Mouse (Mus musculus) hindbrain, embryonic 15.5 days (tissue): Measurements from ENCODE around the gene Epha5. TPM values are rescaled to one million over a fixed set of nuclear protein-coding genes. Genes with fewer than 3 reads are reported as not detected.
A peak's percentile ranks its signal among the peaks of the same experiment; 100 is the strongest.

ENCODE experiments used
- ATAC-seq: fragments of 200-750 bp; cut with Nextera tagmentation; 2 replicates; pipeline ENCODE4 v1.8.0; 2017; ENCODE audit warnings: low read depth, moderate number of reproducible peaks, moderate TSS enrichment; ENCODE audit not compliant: low FRiP score
- H3K27ac ChIP-seq: fragments of 300-500 bp; sonication (generic); replicated peaks from 2 replicates; pipeline ENCODE4 v1.5.1; 2015; ENCODE audit warnings: mild to moderate bottlenecking, inconsistent platforms
- H3K27me3 ChIP-seq: fragments of 300-500 bp; sonication (generic); 2 replicates; pipeline ENCODE4 v1.6.1; 2015; ENCODE audit warnings: control low read depth, inconsistent platforms
- H3K36me3 ChIP-seq: fragments of 300-500 bp; sonication (generic); 2 replicates; pipeline ENCODE4 v1.6.1; 2015; ENCODE audit warnings: control low read depth, inconsistent platforms
- H3K4me1 ChIP-seq: fragments of 300-500 bp; sonication (generic); replicated peaks from 2 replicates; pipeline ENCODE4 v1.6.1; 2015; ENCODE audit warnings: control low read depth, inconsistent platforms
- H3K4me2 ChIP-seq: fragments of 300-500 bp; sonication (generic); 2 replicates; pipeline ENCODE4 v1.6.1; 2015; ENCODE audit warnings: moderate library complexity, mild to moderate bottlenecking, inconsistent platforms
- H3K4me3 ChIP-seq: fragments of 300-500 bp; sonication (generic); 2 replicates; pipeline ENCODE4 v1.5.1; 2015; ENCODE audit warnings: mild to moderate bottlenecking, inconsistent platforms
- H3K9ac ChIP-seq: fragments of 300-500 bp; sonication (generic); 2 replicates; pipeline ENCODE4 v1.6.1; 2015; ENCODE audit warnings: inconsistent platforms
- H3K9me3 ChIP-seq: fragments of 300-500 bp; sonication (generic); 2 replicates; pipeline ENCODE4 v1.6.1; 2016; ENCODE audit warnings: control low read depth, inconsistent platforms
- WGBS: fragments of 180-500 bp; shearing (Covaris S2); methylation state at CpG from one replicate; pipeline ENCODE4 v1.1.7; 2015; 5-methylcytosine and 5-hydroxymethylcytosine counted together
- polyA plus RNA-seq: library from polyadenylated mRNA; unstranded; fragments of >200 nt; fragmentation: Nextera tagmentation; extraction: Ambion mirVana; gene quantifications from 2 replicates; pipeline ENCODE4 v1.2.1, GENCODE M21; 2015

Epha5 gene
- polyA plus RNA-seq, 1 experiment from 2014 or later, result 72.0 TPM

DNA sequence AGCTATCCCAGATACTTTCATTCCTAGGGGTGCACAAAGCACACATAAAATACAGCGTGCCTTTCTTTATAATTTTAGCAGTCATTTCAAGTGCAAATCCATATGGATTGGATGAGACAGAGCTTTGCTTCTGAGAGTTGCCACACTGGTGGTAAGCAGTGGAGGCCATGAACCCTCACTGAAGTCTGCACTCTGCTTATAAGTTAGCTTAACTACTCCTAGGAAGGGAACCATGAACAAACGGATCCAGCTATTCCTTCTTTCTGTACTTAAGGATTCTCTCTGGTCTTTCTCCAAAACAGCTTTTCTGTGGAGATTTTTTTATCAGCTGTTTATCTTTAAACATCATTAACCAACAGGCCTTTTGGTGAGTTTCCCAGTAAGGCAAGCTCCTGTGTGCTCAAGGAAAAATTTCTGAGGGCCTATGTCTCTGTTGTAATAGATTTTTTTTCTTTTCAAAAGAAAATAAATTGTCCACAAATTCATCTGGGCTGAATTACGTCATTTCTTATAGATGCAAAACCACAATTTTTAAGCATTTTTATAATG, 127.7 kb downstream of the Epha5 start:
- Histone ChIP-seq H3K9ac (no peak overlapping the region), H3K27me3 (no peaks in the 10 kb centered on the region; the same call in 1 of the 2 replicates), H3K4me3 (no peak overlapping the region), H3K4me1 (no peaks in the 10 kb centered on the region), H3K27ac (no peak overlapping the region), H3K4me2 (no peak overlapping the region), H3K9me3 (no peaks in the 10 kb centered on the region), H3K36me3 (no peaks in the 10 kb centered on the region)
- ATAC-seq, result no peak
- 82% methylated on average over 3 of the region's 3 CpGs for WGBS

DNA sequence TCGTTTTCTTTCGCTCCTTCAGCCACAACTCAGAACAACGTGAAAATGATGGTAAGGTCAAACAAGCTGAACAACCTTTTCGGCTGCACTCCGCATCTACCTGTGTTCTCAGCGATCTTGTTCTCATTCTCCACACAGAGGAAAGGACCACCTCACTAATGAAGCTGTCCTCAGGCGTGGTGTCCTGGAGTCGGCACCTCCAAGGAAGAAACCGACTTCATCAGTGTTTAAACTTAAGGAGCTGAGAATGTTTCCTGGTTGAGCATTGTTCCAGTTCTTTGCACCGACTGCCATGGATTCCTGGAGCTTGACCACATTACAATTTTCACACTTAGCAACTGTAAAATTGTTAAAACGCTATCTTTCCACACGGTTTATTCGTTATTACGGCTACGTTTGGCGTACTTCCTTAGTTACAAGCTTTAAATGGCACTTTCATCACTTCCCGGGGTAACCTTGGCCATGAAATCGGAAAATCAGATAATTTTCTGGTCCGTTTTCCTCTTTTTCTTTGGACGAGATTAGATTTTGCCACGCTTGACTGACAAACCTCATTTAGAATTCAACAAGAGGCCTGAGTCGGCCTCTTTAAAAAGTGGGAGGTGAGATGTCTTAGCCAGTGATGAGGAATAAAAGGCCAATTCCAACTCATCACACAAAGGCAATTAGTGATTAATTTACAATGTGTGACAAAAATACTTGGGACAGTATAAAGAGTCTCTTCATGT, 135.7 kb downstream of the Epha5 start:
- H3K4me3 ChIP-seq, result peak overlapping the region; percentile 21; the same call in 1 of the 2 replicates
- no peak overlapping the region for H3K9ac ChIP-seq
- no peaks in the 10 kb centered on the region for H3K36me3 ChIP-seq
- H3K9me3 ChIP-seq, result no peaks in the 10 kb centered on the region
- H3K27ac ChIP-seq, result no peak overlapping the region
- 27% methylated on average over 22 of the region's 22 CpGs for WGBS
- H3K4me2 ChIP-seq, result peak overlapping the region; percentile 50
- H3K4me1 ChIP-seq, result peaks cover 7% of the 10 kb centered on the region
- no peak for ATAC-seq
- H3K27me3 ChIP-seq, result no peaks in the 10 kb centered on the region

DNA sequence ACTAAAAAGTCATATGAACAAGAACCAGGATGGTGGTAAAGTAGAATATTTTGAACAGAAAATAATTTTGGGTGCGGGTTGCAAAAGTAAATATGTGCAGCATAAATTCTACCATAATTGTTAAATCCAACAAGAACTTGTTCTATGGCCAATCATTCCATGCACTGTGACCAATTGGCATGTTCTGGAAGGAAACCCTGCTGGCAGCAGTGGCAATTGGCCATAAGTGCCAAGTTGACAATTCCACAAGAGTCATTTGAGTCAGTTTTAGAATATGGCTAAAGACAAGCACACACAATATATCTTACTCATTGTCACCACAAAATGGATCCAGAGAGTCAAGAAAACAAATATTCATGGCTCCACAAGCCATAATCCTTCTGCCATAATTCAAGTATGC, 140.2 kb downstream of the Epha5 start:
- H3K9me3 ChIP-seq, result no peaks in the 10 kb centered on the region
- no peaks in the 10 kb centered on the region for H3K27me3 ChIP-seq
- H3K4me2 ChIP-seq, result no peak overlapping the region
- H3K27ac ChIP-seq, result no peak overlapping the region
- peaks cover 7% of the 10 kb centered on the region for H3K4me1 ChIP-seq
- no peak overlapping the region for H3K9ac ChIP-seq
- H3K36me3 ChIP-seq, result no peaks in the 10 kb centered on the region
- WGBS, result 95% methylated on average over 1 of the region's 1 CpGs
- no peak for ATAC-seq
- no peak overlapping the region for H3K4me3 ChIP-seq

DNA sequence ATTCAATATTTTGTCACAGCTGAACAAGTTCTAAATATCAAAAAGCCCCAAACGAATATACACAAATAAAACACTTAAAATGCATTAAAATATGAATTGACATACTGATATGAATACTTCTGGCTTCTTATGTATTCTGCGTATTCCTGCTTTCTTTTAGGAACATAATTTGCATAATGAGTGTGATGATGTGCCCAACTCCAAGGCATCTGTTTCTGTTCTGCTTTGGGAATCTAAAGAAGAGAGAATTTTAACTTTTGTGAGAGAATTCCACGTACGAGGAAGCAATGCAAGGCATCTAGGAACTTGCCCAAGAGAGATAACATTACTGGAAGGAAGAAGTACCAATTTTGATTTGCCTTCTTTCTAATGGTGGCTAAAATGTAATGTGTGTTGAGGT, 151.8 kb downstream of the Epha5 start:
- no peaks in the 10 kb centered on the region for H3K4me1 ChIP-seq
- no peaks in the 10 kb centered on the region for H3K9me3 ChIP-seq
- no peak overlapping the region for H3K4me3 ChIP-seq
- 73% methylated on average over 4 of the region's 4 CpGs for WGBS
- H3K9ac ChIP-seq, result no peak overlapping the region
- H3K27me3 ChIP-seq, result no peaks in the 10 kb centered on the region
- no peak for ATAC-seq
- no peak overlapping the region for H3K27ac ChIP-seq
- no peaks in the 10 kb centered on the region for H3K36me3 ChIP-seq
- no peak overlapping the region for H3K4me2 ChIP-seq

DNA sequence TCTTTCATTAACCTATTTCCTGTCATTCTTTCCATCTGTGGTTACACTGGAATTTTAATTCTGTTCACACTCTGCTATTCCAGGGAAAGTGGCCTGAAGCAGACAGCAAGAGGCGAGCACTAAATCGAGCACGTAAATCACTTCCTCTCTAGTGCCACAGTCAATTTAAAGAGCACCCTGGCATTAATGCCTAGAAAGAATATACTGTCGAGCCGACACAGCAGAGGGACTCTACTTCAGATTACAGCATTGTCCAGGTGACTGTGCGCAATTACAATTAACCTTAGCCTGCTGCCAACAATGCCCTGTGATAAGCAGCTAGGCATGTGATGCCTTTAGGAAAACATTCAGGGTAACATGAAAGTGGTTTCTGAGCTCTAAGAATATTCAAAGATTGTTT, 153.2 kb downstream of the Epha5 start:
- ATAC-seq, result no peak
- no peaks in the 10 kb centered on the region for H3K36me3 ChIP-seq
- WGBS, result 29% methylated on average over 6 of the region's 6 CpGs
- H3K4me3 ChIP-seq, result no peak overlapping the region
- H3K27me3 ChIP-seq, result no peaks in the 10 kb centered on the region
- no peak overlapping the region for H3K4me2 ChIP-seq
- no peak overlapping the region for H3K27ac ChIP-seq
- H3K9me3 ChIP-seq, result no peaks in the 10 kb centered on the region
- no peaks in the 10 kb centered on the region for H3K4me1 ChIP-seq
- H3K9ac ChIP-seq, result no peak overlapping the region

DNA sequence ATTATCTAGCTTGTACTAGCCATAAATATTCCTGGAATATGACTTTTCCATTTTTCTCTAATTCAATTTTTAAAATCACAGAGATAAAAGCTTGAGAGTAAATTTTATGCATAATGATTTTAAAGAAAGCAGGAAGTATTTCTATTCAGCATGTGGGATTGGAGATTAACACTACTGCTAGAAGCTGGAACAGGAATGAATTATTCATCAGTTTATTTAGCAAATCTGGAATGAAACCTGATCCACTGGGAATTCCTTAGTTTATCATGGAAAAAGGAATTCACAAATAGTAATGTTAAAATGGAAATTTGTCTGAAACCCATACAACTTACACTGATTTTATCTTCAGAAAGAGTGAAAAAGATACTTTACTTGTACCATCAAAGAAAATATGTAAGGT, 187.2 kb downstream of the Epha5 start:
- Histone ChIP-seq H3K4me3 (no peak overlapping the region), H3K9me3 (no peaks in the 10 kb centered on the region), H3K9ac (no peak overlapping the region), H3K4me2 (no peak overlapping the region), H3K4me1 (no peaks in the 10 kb centered on the region), H3K36me3 (no peaks in the 10 kb centered on the region), H3K27me3 (no peaks in the 10 kb centered on the region), H3K27ac (no peak overlapping the region)
- no peak for ATAC-seq

DNA sequence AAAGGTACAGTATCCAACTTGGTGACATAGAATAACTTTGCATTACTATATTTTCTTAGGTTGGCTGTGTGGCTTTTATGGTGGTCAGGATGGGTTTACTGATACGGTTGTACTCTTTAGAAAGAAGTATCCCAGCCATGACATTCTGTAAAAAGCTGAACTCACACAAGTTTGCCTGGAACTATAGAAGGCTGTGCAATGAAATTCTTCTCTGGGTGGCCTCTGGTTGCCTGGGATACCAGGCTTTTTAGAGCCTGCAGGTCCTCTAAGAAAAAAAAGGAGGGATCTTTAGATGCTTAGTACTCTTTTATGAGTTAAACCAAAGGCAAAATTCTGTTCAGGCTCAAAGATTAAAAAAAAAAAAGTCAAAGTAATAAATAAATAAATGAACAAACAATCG, 208.6 kb downstream of the Epha5 start:
- H3K36me3 ChIP-seq, result no peaks in the 10 kb centered on the region
- no peak overlapping the region for H3K4me2 ChIP-seq
- H3K27me3 ChIP-seq, result no peaks in the 10 kb centered on the region
- no peaks in the 10 kb centered on the region for H3K4me1 ChIP-seq
- H3K27ac ChIP-seq, result no peak overlapping the region
- H3K4me3 ChIP-seq, result no peak overlapping the region
- H3K9ac ChIP-seq, result no peak overlapping the region
- no peak for ATAC-seq
- H3K9me3 ChIP-seq, result no peaks in the 10 kb centered on the region
- 17% methylated on average over 2 of the region's 2 CpGs for WGBS

DNA sequence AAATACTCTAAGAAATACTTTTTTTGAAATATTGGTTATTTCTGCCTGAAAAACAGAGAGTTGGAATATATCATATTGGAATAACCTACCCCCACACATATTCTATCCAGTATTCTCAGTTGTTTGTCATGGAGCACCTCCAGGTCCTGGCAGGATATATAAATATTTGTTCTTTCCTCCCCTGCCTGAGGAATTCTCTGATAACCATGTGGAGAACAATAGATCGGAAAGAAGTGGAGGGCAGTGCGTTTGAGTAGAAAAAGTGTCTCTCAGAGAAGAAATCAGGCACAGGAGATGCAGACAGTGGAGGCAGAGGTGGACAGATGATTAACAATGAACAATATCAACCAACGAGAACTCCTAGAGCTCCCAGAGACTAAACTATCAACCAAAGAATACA, 223.8 kb downstream of the Epha5 start:
- no peak for ATAC-seq
- H3K9me3 ChIP-seq, result no peaks in the 10 kb centered on the region
- H3K4me1 ChIP-seq, result no peaks in the 10 kb centered on the region
- no peak overlapping the region for H3K27ac ChIP-seq
- H3K27me3 ChIP-seq, result no peaks in the 10 kb centered on the region
- H3K9ac ChIP-seq, result no peak overlapping the region
- WGBS, result 78% methylated on average over 3 of the region's 3 CpGs
- H3K4me2 ChIP-seq, result no peak overlapping the region
- no peak overlapping the region for H3K4me3 ChIP-seq
- H3K36me3 ChIP-seq, result no peaks in the 10 kb centered on the region

DNA sequence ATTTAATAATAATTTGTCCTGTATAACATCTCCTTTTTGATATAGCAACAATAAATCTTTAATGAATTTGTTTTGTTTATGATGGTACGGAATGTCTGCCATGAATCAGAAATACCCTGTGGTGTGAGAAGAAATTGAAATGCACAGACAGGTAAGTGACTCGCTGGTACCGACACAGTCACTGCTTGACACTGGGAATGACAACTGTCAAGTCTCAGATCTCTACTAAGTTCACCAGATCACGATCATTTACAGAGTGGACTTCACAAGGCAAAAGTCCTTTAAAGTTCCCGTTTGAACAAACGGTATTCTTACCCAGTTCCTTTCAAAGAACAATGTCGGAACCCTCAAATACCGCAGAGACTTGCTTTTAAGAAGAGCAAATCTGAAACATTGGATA, 233.0 kb downstream of the Epha5 start:
- H3K4me2 ChIP-seq, result no peak overlapping the region
- no peak for ATAC-seq
- H3K36me3 ChIP-seq, result no peaks in the 10 kb centered on the region
- no peaks in the 10 kb centered on the region for H3K4me1 ChIP-seq
- no peak overlapping the region for H3K9ac ChIP-seq
- no peak overlapping the region for H3K4me3 ChIP-seq
- WGBS, result 92% methylated on average over 8 of the region's 8 CpGs
- no peak overlapping the region for H3K27ac ChIP-seq
- no peaks in the 10 kb centered on the region for H3K9me3 ChIP-seq
- no peaks in the 10 kb centered on the region for H3K27me3 ChIP-seq

DNA sequence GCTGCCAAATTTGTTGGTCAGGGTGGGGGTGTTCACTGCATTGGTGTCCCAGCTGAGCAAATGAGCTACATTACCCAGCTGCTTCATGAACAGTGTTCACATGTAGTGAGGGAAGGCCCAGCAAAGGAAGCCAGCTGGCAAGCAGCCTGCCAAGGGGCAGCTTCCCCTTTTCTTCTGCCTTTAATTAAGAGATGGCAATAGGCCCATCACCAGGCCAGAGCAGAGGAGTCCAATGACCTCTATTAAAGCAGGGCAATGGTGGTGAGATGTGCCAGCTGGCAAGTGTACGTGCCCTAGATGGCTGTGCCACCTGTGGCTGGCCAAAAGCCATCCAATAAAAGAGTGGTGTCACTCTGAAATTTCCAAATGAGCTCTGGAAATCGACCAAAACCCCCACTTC, 264.1 kb downstream of the Epha5 start:
- 42% methylated on average over 2 of the region's 2 CpGs for WGBS
- H3K36me3 ChIP-seq, result no peaks in the 10 kb centered on the region
- ATAC-seq, result peak; percentile 95
- H3K27ac ChIP-seq, result no peak overlapping the region
- no peaks in the 10 kb centered on the region for H3K27me3 ChIP-seq
- no peak overlapping the region for H3K4me2 ChIP-seq
- H3K4me1 ChIP-seq, result no peaks in the 10 kb centered on the region
- no peak overlapping the region for H3K9ac ChIP-seq
- no peak overlapping the region for H3K4me3 ChIP-seq
- no peaks in the 10 kb centered on the region for H3K9me3 ChIP-seq

DNA sequence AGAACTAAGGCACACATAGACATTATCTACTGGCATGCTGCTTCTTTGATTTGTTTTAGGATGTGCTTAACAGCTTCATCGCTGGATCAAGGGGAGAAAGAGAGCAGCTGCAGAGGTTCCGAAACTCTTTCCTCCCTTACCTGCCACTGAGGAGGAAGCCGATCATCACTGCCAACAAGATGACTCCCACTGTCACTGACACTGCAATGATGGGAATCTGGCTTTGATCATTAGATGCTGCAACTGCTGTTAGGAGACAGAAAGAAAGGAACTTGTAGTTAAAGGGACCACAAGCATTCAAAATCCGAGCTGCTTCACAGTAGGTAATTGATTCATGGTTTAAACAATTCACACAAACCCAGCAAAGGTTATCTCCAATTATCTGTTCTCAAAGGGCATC, 275.0 kb downstream of the Epha5 start:
- no peaks in the 10 kb centered on the region for H3K27me3 ChIP-seq
- 41% methylated on average over 4 of the region's 4 CpGs for WGBS

DNA sequence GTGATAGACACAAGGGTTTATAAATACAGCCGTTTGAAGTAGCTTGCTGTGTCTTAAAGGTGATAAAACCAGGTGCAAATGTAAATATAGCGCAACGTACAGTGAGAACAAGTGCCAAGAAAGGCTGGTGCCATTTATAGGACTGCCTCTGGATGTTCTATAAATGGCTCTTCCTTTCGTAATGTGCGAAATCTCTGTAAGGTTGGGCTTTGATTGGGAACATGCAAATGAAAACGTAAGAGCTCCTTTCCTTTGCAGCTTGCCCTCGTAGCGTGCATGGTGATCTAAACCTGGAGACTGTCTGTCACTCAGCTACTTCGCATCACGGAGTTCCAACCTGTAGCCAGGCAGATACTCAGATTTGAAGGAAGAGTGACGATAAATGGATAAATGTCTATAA, 321.2 kb downstream of the Epha5 start:
- H3K36me3 ChIP-seq, result no peaks in the 10 kb centered on the region
- no peaks in the 10 kb centered on the region for H3K4me1 ChIP-seq
- H3K27me3 ChIP-seq, result no peaks in the 10 kb centered on the region
- H3K9ac ChIP-seq, result no peak overlapping the region
- H3K27ac ChIP-seq, result no peak overlapping the region
- H3K4me3 ChIP-seq, result no peak overlapping the region
- H3K4me2 ChIP-seq, result no peak overlapping the region
- 87% methylated on average over 11 of the region's 11 CpGs for WGBS
- no peak for ATAC-seq
- no peaks in the 10 kb centered on the region for H3K9me3 ChIP-seq

More for the DNA sequence above, 275.0 kb downstream of the Epha5 start:
- Histone ChIP-seq H3K4me1 (no peaks in the 10 kb centered on the region), H3K36me3 (no peaks in the 10 kb centered on the region), H3K4me2 (no peak overlapping the region), H3K27ac (no peak overlapping the region), H3K4me3 (no peak overlapping the region), H3K9me3 (no peaks in the 10 kb centered on the region), H3K9ac (no peak overlapping the region)
- ATAC-seq, result no peak

DNA sequence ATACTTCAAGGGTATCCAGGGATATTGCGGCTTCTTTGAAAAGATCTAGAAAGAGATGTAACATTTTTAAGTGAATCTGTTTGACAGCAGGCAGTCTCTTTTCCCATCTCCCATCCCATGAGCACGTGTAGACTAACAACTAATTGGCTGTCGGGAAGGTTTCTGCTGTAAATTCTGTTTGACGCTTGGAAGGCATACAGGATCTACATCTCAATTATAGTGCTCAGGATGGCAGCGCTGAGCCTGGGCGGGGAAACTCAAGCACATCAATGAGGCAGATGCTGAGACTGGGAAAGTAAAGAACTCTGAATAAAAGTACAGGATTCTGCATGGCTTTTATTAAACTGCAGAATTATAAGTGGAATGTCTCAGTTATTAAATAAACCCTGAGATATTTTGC, 335.9 kb downstream of the Epha5 start:
- no peak overlapping the region for H3K4me2 ChIP-seq
- no peaks in the 10 kb centered on the region for H3K9me3 ChIP-seq
- no peak overlapping the region for H3K27ac ChIP-seq
- peaks cover 4% of the 10 kb centered on the region; the same call in 1 of the 2 replicates for H3K36me3 ChIP-seq
- WGBS, result 53% methylated on average over 6 of the region's 6 CpGs
- no peak for ATAC-seq
- H3K4me1 ChIP-seq, result no peaks in the 10 kb centered on the region
- H3K27me3 ChIP-seq, result no peaks in the 10 kb centered on the region
- no peak overlapping the region for H3K9ac ChIP-seq
- H3K4me3 ChIP-seq, result no peak overlapping the region
